Mouse (Mus musculus): ENCODE data around the gene Psmb2. TPM values are rescaled to one million over a fixed set of nuclear protein-coding genes. Genes with fewer than 3 reads are reported as not detected.

Psmb2 gene
- total and polyA plus RNA-seq, 2 experiments from 2014 or later = 185 to 497 TPM

DNA sequence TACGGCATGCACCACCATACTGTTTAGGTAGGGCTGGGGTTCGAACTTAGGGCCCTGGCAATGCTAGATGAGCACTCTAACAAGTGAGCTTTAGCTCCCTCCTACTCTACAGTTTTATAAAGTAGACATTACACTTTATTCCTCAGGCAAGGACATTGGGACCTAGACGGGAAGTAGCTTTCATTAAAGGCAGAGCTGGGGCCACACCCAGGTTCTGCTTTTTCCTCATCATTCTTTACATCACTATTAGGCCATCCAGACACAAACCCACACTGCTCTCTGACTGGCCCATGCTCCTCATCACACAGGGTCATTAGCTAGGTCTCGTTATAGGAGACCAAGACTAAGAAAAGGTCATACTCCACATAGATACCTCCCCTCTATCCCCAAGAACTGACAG, 33.6 kb upstream of the Psmb2 start:
- Histone ChIP-seq H3K4me1 (ENCODE audit: insufficient read depth) (peaks cover 3% of the 10 kb centered on the region; the same call in 1 of the 2 replicates), H3K9ac (no peak overlapping the region), H3K4me3 (ENCODE audit: low read depth, low read length) (no peak overlapping the region), H3K9me3 (ENCODE audit: low read length) (no peaks in the 10 kb centered on the region), H3K27me3 (ENCODE audit: insufficient read depth, low read length) (no peaks in the 10 kb centered on the region; the same call in 1 of the 2 replicates), H3K36me3 (ENCODE audit: insufficient read depth) (no peaks in the 10 kb centered on the region), H3K4me2 (ENCODE audit: low read depth) (no peak overlapping the region), H3K27ac (ENCODE audit: low read depth, low read length) (no peak overlapping the region)
- TF ChIP-seq CTCF (IDR thresholded peaks at IDR 0.05; ENCODE audit: low read depth) = no peak
- no peak for DNase-seq
- WGBS = 74% methylated on average over 4 of the region's 4 CpGs
- no peak for ATAC-seq

DNA sequence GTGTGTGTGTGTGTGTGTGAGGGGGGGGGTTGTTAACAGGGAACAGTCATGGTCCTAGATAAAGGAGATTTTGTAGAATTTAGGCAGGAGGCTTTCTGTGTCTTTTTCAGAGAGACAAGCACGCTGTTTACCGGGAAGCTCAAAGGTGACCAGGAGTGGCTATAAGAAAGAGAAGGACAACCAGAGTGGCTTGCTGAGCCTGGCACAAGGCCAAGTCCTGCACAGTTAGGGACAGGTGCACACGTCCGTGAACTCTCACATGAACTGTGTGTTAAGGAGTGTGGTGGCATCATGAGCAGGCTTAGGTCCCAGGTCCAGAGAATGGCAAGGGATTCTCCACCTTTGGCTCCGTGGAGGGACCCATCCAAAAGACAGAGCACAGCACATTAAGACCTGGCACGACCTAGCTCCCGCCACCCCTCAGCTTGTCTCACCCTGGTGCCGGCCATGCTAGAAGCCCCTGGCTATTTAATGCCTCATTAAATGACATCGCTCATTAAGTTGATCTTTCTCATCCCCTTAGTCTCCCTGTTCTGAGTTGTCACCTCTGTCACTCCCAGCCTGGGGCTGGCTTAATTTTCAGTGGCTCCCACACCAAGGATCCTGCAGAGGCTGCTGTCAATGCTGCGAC, 33.0 kb upstream of the Psmb2 start:
- no peak for ATAC-seq
- Histone ChIP-seq H3K9ac (no peak overlapping the region), H3K27ac (ENCODE audit: low read depth, low read length) (no peak overlapping the region), H3K4me1 (ENCODE audit: insufficient read depth) (peaks cover 3% of the 10 kb centered on the region; the same call in 1 of the 2 replicates), H3K4me2 (ENCODE audit: low read depth) (no peak overlapping the region), H3K9me3 (ENCODE audit: low read length) (no peaks in the 10 kb centered on the region), H3K27me3 (ENCODE audit: insufficient read depth, low read length) (no peaks in the 10 kb centered on the region; the same call in 1 of the 2 replicates), H3K36me3 (ENCODE audit: insufficient read depth) (no peaks in the 10 kb centered on the region), H3K4me3 (ENCODE audit: low read depth, low read length) (no peak overlapping the region)
- WGBS = 62% methylated on average over 10 of the region's 10 CpGs
- no peak for DNase-seq
- no peak for TF ChIP-seq CTCF (IDR thresholded peaks at IDR 0.05; ENCODE audit: low read depth)

DNA sequence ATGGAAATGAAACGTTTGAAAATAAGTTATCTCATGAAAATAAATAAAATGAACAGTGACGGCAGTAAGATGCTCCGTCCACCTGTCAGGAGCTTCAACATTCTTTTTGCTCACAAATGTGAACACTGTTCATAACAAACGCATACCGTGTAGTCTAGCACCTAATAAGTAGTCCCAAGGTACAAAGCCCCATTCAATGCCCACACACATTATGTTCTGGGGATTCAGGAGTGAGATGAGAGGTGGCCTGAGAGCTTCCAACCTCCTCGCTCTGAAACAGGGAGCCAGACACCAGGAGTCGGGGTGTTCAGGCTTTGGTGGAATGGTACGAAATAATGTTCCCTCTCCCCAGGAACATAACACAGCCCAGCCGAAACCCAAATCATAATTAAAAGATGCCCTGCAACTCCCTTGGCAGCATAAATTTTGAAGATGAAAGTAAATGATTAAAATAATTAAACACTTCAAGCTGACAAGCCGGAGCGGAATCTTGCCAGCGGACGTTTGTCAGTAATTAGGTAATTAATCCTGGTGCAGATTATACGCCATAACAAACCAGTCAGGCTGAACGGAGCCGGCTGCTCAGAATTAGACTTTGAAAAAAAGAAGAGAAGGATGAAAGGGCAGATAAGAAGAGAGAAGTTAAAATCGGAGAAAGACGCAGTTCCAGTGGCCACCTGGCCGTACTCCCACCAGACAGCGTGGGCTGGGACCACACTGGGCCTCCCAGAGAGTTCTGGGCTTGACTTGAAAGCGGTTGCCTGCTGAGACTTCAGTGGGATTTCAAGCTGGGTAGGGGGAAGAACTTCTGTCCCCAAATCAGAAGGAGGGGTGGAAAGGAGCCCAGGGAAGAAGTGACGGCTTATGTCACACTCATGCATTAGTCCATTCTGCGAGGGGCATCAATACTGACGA, 29.2 kb upstream of the Psmb2 start:
- no peak overlapping the region for H3K9ac ChIP-seq
- peak; percentile 27; the same call in 1 of the 2 replicates for ATAC-seq
- H3K4me2 ChIP-seq (ENCODE audit: low read depth) = peak overlapping the region; percentile 6; the same call in 1 of the 2 replicates
- H3K4me3 ChIP-seq (ENCODE audit: low read depth, low read length) = no peak overlapping the region
- no peaks in the 10 kb centered on the region for H3K9me3 ChIP-seq (ENCODE audit: low read length)
- DNase-seq = peak; percentile 73
- H3K4me1 ChIP-seq (ENCODE audit: insufficient read depth) = peaks cover 3% of the 10 kb centered on the region; the same call in 1 of the 2 replicates
- H3K27ac ChIP-seq (ENCODE audit: low read depth, low read length) = peak overlapping the region; percentile 29; the same call in 1 of the 2 replicates
- no peaks in the 10 kb centered on the region for H3K36me3 ChIP-seq (ENCODE audit: insufficient read depth)
- no peaks in the 10 kb centered on the region; the same call in 1 of the 2 replicates for H3K27me3 ChIP-seq (ENCODE audit: insufficient read depth, low read length)
- 10% methylated on average over 24 of the region's 24 CpGs for WGBS
- TF ChIP-seq CTCF (IDR thresholded peaks at IDR 0.05; ENCODE audit: low read depth) = no peak

DNA sequence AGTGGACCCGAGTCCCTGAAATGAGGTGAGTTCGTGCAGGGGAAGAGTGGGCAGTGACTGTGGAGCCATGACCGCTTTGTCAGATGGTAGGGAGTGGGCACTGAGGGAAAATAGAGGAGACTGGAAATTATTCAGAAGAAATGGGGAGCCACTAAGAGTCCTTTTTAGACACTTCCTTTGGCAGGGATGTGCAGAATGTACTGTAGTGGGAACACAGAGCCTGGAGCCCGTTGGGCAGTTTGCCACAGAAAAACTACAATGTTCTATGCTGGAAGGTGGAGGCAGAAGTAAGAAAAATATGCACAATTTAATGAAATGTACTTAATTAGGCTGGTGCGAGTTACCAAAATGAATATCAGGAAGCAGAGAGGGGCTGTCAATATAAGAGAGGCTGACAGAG, 24.3 kb upstream of the Psmb2 start:
- Histone ChIP-seq H3K4me1 (ENCODE audit: insufficient read depth) (peaks cover 3% of the 10 kb centered on the region; the same call in 1 of the 2 replicates), H3K27ac (ENCODE audit: low read depth, low read length) (no peak overlapping the region), H3K4me3 (ENCODE audit: low read depth, low read length) (no peak overlapping the region), H3K9ac (no peak overlapping the region), H3K4me2 (ENCODE audit: low read depth) (no peak overlapping the region), H3K9me3 (ENCODE audit: low read length) (no peaks in the 10 kb centered on the region), H3K36me3 (ENCODE audit: insufficient read depth) (no peaks in the 10 kb centered on the region), H3K27me3 (ENCODE audit: insufficient read depth, low read length) (no peaks in the 10 kb centered on the region)
- WGBS = 77% methylated on average over 5 of the region's 5 CpGs
- DNase-seq (no peak), ATAC-seq (no peak)
- TF ChIP-seq CTCF (IDR thresholded peaks at IDR 0.05; ENCODE audit: low read depth) = no peak

DNA sequence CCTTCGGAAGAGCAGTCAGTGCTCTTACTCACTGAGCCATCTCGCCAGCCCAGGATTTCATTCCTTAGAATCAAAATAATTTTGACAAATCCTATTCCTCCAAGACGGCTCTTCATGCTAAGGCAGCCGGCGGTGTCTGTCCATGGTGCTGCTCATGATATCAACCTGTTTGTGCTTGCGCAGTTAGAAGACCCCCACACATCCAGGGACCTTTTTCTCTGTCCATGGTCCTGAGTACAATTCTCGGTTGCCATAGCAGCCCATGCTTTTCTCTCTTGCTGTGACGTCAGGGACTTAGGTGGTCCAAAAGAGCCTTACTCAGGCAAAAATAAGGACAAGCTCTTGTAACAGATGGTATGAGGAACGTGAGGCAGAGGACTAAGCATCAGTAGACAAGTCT, 22.1 kb upstream of the Psmb2 start:
- DNase-seq (peak; percentile 35), ATAC-seq (peak; percentile 58)
- no peak overlapping the region for H3K9ac ChIP-seq
- no peak overlapping the region for H3K27ac ChIP-seq (ENCODE audit: low read depth, low read length)
- TF ChIP-seq CTCF (IDR thresholded peaks at IDR 0.05; ENCODE audit: low read depth) = no peak
- no peaks in the 10 kb centered on the region for H3K4me1 ChIP-seq (ENCODE audit: insufficient read depth)
- no peak overlapping the region for H3K4me3 ChIP-seq (ENCODE audit: low read depth, low read length)
- H3K27me3 ChIP-seq (ENCODE audit: insufficient read depth, low read length) = no peaks in the 10 kb centered on the region
- H3K4me2 ChIP-seq (ENCODE audit: low read depth) = no peak overlapping the region
- no peaks in the 10 kb centered on the region for H3K9me3 ChIP-seq (ENCODE audit: low read length)
- no peaks in the 10 kb centered on the region for H3K36me3 ChIP-seq (ENCODE audit: insufficient read depth)
- WGBS = 22% methylated on average over 9 of the region's 9 CpGs

DNA sequence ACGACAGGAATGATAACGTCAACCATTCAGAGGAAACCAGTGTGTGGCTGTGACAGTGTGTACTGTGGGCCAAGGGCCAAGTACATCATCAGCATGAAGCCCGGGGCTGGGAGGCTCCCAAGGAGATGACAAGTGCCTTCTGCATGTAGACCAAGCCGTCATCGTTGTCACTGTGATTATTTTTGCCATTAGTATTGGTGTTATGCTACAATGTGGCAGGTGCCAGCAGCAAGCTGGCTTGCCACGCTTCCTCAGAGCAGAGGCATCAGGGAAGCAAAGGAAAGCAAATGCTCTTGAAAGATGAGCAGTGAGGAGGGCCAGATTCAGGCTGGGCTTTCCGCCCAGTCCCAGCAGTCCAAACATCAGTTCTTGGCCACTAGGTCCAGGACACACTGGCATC, 16.2 kb upstream of the Psmb2 start:
- H3K4me2 ChIP-seq (ENCODE audit: low read depth) = no peak overlapping the region
- no peaks in the 10 kb centered on the region for H3K27me3 ChIP-seq (ENCODE audit: insufficient read depth, low read length)
- H3K9ac ChIP-seq = no peak overlapping the region
- H3K4me3 ChIP-seq (ENCODE audit: low read depth, low read length) = no peak overlapping the region
- H3K27ac ChIP-seq (ENCODE audit: low read depth, low read length) = no peak overlapping the region
- ATAC-seq = peak; percentile 84
- no peaks in the 10 kb centered on the region for H3K9me3 ChIP-seq (ENCODE audit: low read length)
- peak; percentile 71 for DNase-seq
- H3K36me3 ChIP-seq (ENCODE audit: insufficient read depth) = no peaks in the 10 kb centered on the region
- TF ChIP-seq CTCF (IDR thresholded peaks at IDR 0.05; ENCODE audit: low read depth) = no peak
- H3K4me1 ChIP-seq (ENCODE audit: insufficient read depth) = no peaks in the 10 kb centered on the region
- WGBS = 49% methylated on average over 7 of the region's 7 CpGs

DNA sequence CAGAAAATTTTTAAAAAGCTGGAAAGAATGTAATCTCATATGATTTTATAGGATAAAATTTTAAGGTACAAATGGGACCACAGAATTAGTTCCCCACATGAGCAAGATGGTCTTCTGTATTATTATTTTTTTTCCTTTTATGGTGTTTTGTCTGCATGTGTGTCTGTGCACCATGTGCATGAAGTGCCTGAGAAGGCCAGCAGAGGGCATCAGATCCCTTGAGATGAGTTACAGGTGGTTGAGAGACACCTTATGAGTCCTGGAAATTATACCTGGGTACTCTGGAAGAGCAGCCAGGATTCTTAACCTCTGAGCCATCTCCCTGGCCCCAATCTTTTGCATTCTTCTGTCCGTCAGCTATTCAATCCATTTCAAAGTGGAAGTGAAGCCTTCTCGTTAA, 10.4 kb upstream of the Psmb2 start:
- DNase-seq = no peak
- 79% methylated on average over 2 of the region's 2 CpGs for WGBS
- H3K4me2 ChIP-seq (ENCODE audit: low read depth) = no peak overlapping the region

More for the DNA sequence above, 10.4 kb upstream of the Psmb2 start:
- Histone ChIP-seq H3K27me3 (ENCODE audit: insufficient read depth, low read length) (no peaks in the 10 kb centered on the region), H3K4me3 (ENCODE audit: low read depth, low read length) (no peak overlapping the region), H3K4me1 (ENCODE audit: insufficient read depth) (no peaks in the 10 kb centered on the region), H3K27ac (ENCODE audit: low read depth, low read length) (no peak overlapping the region), H3K36me3 (ENCODE audit: insufficient read depth) (no peaks in the 10 kb centered on the region), H3K9ac (no peak overlapping the region), H3K9me3 (ENCODE audit: low read length) (no peaks in the 10 kb centered on the region)
- no peak for ATAC-seq
- TF ChIP-seq CTCF (IDR thresholded peaks at IDR 0.05; ENCODE audit: low read depth) = no peak

Data from forebrain, postnatal 0 days (tissue).